Mouse (Mus musculus) megakaryocyte, embryonic 14.5 days (primary cell): ENCODE results near the gene Cacna1s.

Experiments
- FLI1 ChIP-seq: IDR thresholded peaks from 2 replicates; pipeline ENCODE4 v1.6.1; 2012; ENCODE audit warnings: low read length, inconsistent platforms, mixed read lengths
- GATA1 ChIP-seq: IDR thresholded peaks from 3 replicates; pipeline ENCODE4 v1.6.1; 2012; ENCODE audit warnings: mixed read lengths, low read length, inconsistent platforms, borderline replicate concordance

DNA sequence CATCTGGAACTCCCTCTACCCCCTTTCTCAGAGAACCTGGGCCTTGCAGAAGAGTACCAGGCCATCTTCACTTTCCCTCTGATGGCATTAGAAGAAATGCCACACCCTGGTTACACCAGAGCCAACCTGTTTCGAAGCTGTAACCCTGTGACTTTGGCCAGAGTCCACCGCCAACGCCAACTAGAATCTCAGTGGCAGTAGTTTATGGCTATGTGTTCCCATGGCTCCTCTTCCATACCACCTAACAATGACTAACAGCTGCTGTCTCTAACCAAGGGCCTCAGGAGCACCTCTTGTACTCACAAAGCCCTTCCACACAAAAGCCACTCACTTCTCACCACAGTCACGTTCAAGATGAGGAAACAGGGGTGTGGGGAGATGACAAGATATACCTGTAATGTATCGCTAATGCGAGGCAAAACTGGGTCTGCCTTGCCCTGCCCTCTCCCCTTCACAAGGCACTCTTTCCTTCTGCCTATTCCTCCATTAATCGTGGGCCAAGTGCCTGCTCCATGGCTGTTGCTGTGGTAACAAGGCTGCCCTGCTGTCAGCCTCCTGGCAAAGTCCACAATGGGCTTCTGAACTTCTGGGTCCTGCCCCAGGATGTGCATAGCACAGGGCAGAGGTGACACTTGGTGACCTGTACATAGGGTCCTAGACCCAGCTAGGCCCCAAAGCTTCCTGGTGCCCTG, 67.2 kb downstream of the Cacna1s start:
- TF ChIP-seq GATA1 (no peak), FLI1 (no peak)
